Mouse (Mus musculus) neural tube, embryonic 12.5 days (tissue): ENCODE measurements around the gene Ank3. TPM values are rescaled to one million over a fixed set of nuclear protein-coding genes. Genes with fewer than 3 reads are reported as not detected.

Source experiments
- ATAC-seq: fragments of 200-750 bp; cut with Nextera tagmentation; 2 replicates; pipeline ENCODE4 v1.8.0; 2017; ENCODE audit warnings: low read depth, mild to moderate bottlenecking, moderate TSS enrichment, moderate library complexity; ENCODE audit not compliant: low FRiP score
- H3K27ac ChIP-seq: fragments of 300-500 bp; sonication (generic); 2 replicates; pipeline ENCODE4 v1.5.1; 2016
- H3K27me3 ChIP-seq: fragments of 300-500 bp; sonication (generic); replicated peaks from 2 replicates; pipeline ENCODE4 v1.6.1; 2016; ENCODE audit warnings: mild to moderate bottlenecking
- H3K36me3 ChIP-seq: fragments of 300-500 bp; sonication (generic); 2 replicates; pipeline ENCODE4 v1.6.1; 2016; ENCODE audit warnings: mild to moderate bottlenecking
- H3K4me1 ChIP-seq: fragments of 300-500 bp; sonication (generic); 2 replicates; pipeline ENCODE4 v1.6.1; 2016
- H3K4me2 ChIP-seq: fragments of 300-500 bp; sonication (generic); replicated peaks from 2 replicates; pipeline ENCODE4 v1.6.1; 2016; ENCODE audit warnings: mild to moderate bottlenecking
- H3K4me3 ChIP-seq: fragments of 300-500 bp; sonication (generic); 2 replicates; pipeline ENCODE4 v1.5.1; 2016
- H3K9ac ChIP-seq: fragments of 300-500 bp; sonication (generic); 2 replicates; pipeline ENCODE4 v1.6.1; 2016; ENCODE audit warnings: mild to moderate bottlenecking
- H3K9me3 ChIP-seq: fragments of 300-500 bp; sonication (generic); 2 replicates; pipeline ENCODE4 v1.6.1; 2016; ENCODE audit warnings: mild to moderate bottlenecking
- WGBS: fragments of 180-500 bp; shearing (Covaris S2); methylation state at CpG from one replicate; pipeline ENCODE4 v1.1.7; 2016; 5-methylcytosine and 5-hydroxymethylcytosine counted together
- polyA plus RNA-seq: library from polyadenylated mRNA; unstranded; fragments of >200 nt; fragmentation: Nextera tagmentation; extraction: Ambion mirVana; gene quantifications from 2 replicates; pipeline ENCODE4 v1.2.1, GENCODE M21; 2016

The Ank3 gene
- polyA plus RNA-seq, 1 experiment from 2014 or later, result 95.5 TPM

- no peaks in the 10 kb centered on the region for H3K27me3 ChIP-seq
- no peaks in the 10 kb centered on the region for H3K9me3 ChIP-seq
- no peak overlapping the region for H3K27ac ChIP-seq
- no peak for ATAC-seq
- H3K4me2 ChIP-seq, result no peak overlapping the region
- H3K36me3 ChIP-seq, result no peaks in the 10 kb centered on the region
- H3K9ac ChIP-seq, result no peak overlapping the region
- no peak overlapping the region for H3K4me3 ChIP-seq
- no peaks in the 10 kb centered on the region for H3K4me1 ChIP-seq
- 94% methylated on average over 3 of the region's 3 CpGs for WGBS
These were observed 25.5 kb downstream of the Ank3 start for GRCm38 (mm10) chr10:69424051-69424450.

GRCm38 (mm10) chr10:69430138-69430537 lies 31.6 kb downstream of the Ank3 start:
- Histone ChIP-seq H3K27me3 (no peaks in the 10 kb centered on the region), H3K36me3 (no peaks in the 10 kb centered on the region), H3K27ac (no peak overlapping the region), H3K9me3 (no peaks in the 10 kb centered on the region), H3K4me3 (no peak overlapping the region), H3K9ac (no peak overlapping the region), H3K4me2 (no peak overlapping the region), H3K4me1 (no peaks in the 10 kb centered on the region)
- ATAC-seq, result no peak
- WGBS, result 95% methylated on average over 4 of the region's 4 CpGs

- no peak overlapping the region for H3K4me3 ChIP-seq
- H3K36me3 ChIP-seq, result no peaks in the 10 kb centered on the region
- no peaks in the 10 kb centered on the region for H3K9me3 ChIP-seq
- no peak overlapping the region for H3K9ac ChIP-seq
- WGBS, result 90% methylated on average over 7 of the region's 7 CpGs
- H3K27ac ChIP-seq, result no peak overlapping the region
- H3K4me1 ChIP-seq, result no peaks in the 10 kb centered on the region
- H3K27me3 ChIP-seq, result no peaks in the 10 kb centered on the region
- H3K4me2 ChIP-seq, result no peak overlapping the region
- ATAC-seq, result no peak
These were observed 32.5 kb downstream of the Ank3 start for GRCm38 (mm10) chr10:69431101-69431500.

- Histone ChIP-seq H3K27ac (no peak overlapping the region), H3K9ac (no peak overlapping the region), H3K4me2 (no peak overlapping the region), H3K27me3 (no peaks in the 10 kb centered on the region), H3K4me1 (no peaks in the 10 kb centered on the region), H3K36me3 (no peaks in the 10 kb centered on the region), H3K4me3 (no peak overlapping the region), H3K9me3 (no peaks in the 10 kb centered on the region)
- no peak for ATAC-seq
- 85% methylated on average over 6 of the region's 6 CpGs for WGBS
These were observed 36.6 kb downstream of the Ank3 start for GRCm38 (mm10) chr10:69435213-69435612.

GRCm38 (mm10) chr10:69439449-69439848 lies 40.9 kb downstream of the Ank3 start:
- H3K4me1 ChIP-seq, result no peaks in the 10 kb centered on the region
- H3K4me2 ChIP-seq, result no peak overlapping the region
- 51% methylated on average over 8 of the region's 8 CpGs for WGBS
- no peaks in the 10 kb centered on the region for H3K9me3 ChIP-seq
- ATAC-seq, result no peak
- no peak overlapping the region for H3K27ac ChIP-seq
- no peak overlapping the region for H3K9ac ChIP-seq
- no peak overlapping the region for H3K4me3 ChIP-seq
- no peaks in the 10 kb centered on the region for H3K36me3 ChIP-seq
- H3K27me3 ChIP-seq, result no peaks in the 10 kb centered on the region

GRCm38 (mm10) chr10:69444546-69444945 lies 46.0 kb downstream of the Ank3 start:
- no peak overlapping the region for H3K9ac ChIP-seq
- H3K4me2 ChIP-seq, result no peak overlapping the region
- no peak for ATAC-seq
- H3K9me3 ChIP-seq, result no peaks in the 10 kb centered on the region
- 78% methylated on average over 5 of the region's 5 CpGs for WGBS
- H3K27ac ChIP-seq, result no peak overlapping the region
- no peaks in the 10 kb centered on the region for H3K27me3 ChIP-seq
- H3K4me3 ChIP-seq, result no peak overlapping the region
- no peaks in the 10 kb centered on the region for H3K4me1 ChIP-seq
- H3K36me3 ChIP-seq, result no peaks in the 10 kb centered on the region

GRCm38 (mm10) chr10:69445951-69446350 lies 47.4 kb downstream of the Ank3 start:
- Histone ChIP-seq H3K4me2 (no peak overlapping the region), H3K9me3 (no peaks in the 10 kb centered on the region), H3K27ac (no peak overlapping the region), H3K27me3 (no peaks in the 10 kb centered on the region), H3K9ac (no peak overlapping the region), H3K4me1 (no peaks in the 10 kb centered on the region), H3K4me3 (no peak overlapping the region), H3K36me3 (no peaks in the 10 kb centered on the region)
- WGBS, result 79% methylated on average over 7 of the region's 7 CpGs
- ATAC-seq, result no peak

- H3K4me3 ChIP-seq, result no peak overlapping the region
- H3K9ac ChIP-seq, result no peak overlapping the region
- H3K27me3 ChIP-seq, result no peaks in the 10 kb centered on the region
- 85% methylated on average over 5 of the region's 5 CpGs for WGBS
- ATAC-seq, result no peak
- H3K4me2 ChIP-seq, result no peak overlapping the region
- H3K36me3 ChIP-seq, result no peaks in the 10 kb centered on the region
- H3K4me1 ChIP-seq, result no peaks in the 10 kb centered on the region
- H3K9me3 ChIP-seq, result no peaks in the 10 kb centered on the region
- no peak overlapping the region for H3K27ac ChIP-seq
These were observed 48.0 kb downstream of the Ank3 start for GRCm38 (mm10) chr10:69446566-69446965.

GRCm38 (mm10) chr10:69447308-69447707 lies 48.7 kb downstream of the Ank3 start:
- no peaks in the 10 kb centered on the region for H3K27me3 ChIP-seq
- no peak overlapping the region for H3K4me3 ChIP-seq
- 91% methylated on average over 5 of the region's 5 CpGs for WGBS
- no peaks in the 10 kb centered on the region for H3K9me3 ChIP-seq
- no peak overlapping the region for H3K9ac ChIP-seq
- H3K4me2 ChIP-seq, result no peak overlapping the region
- ATAC-seq, result no peak
- no peak overlapping the region for H3K27ac ChIP-seq
- H3K36me3 ChIP-seq, result no peaks in the 10 kb centered on the region
- no peaks in the 10 kb centered on the region for H3K4me1 ChIP-seq

GRCm38 (mm10) chr10:69448174-69448573 lies 49.6 kb downstream of the Ank3 start:
- H3K9ac ChIP-seq, result no peak overlapping the region
- ATAC-seq, result no peak
- no peaks in the 10 kb centered on the region for H3K36me3 ChIP-seq
- H3K27me3 ChIP-seq, result no peaks in the 10 kb centered on the region
- no peak overlapping the region for H3K4me2 ChIP-seq
- no peak overlapping the region for H3K27ac ChIP-seq
- H3K9me3 ChIP-seq, result no peaks in the 10 kb centered on the region
- H3K4me3 ChIP-seq, result no peak overlapping the region
- 79% methylated on average over 3 of the region's 3 CpGs for WGBS
- no peaks in the 10 kb centered on the region for H3K4me1 ChIP-seq

- Histone ChIP-seq H3K27ac (no peak overlapping the region), H3K9ac (no peak overlapping the region), H3K9me3 (no peaks in the 10 kb centered on the region), H3K4me3 (no peak overlapping the region), H3K4me1 (no peaks in the 10 kb centered on the region), H3K36me3 (no peaks in the 10 kb centered on the region), H3K27me3 (no peaks in the 10 kb centered on the region), H3K4me2 (no peak overlapping the region)
- 65% methylated on average over 5 of the region's 5 CpGs for WGBS
- no peak for ATAC-seq
These were observed 52.4 kb downstream of the Ank3 start for GRCm38 (mm10) chr10:69451006-69451405.

GRCm38 (mm10) chr10:69452180-69452977 lies 53.8 kb downstream of the Ank3 start:
- Histone ChIP-seq H3K9ac (no peak overlapping the region), H3K4me3 (no peak overlapping the region), H3K27ac (no peak overlapping the region), H3K36me3 (no peaks in the 10 kb centered on the region), H3K9me3 (no peaks in the 10 kb centered on the region), H3K27me3 (no peaks in the 10 kb centered on the region), H3K4me2 (no peak overlapping the region), H3K4me1 (no peaks in the 10 kb centered on the region)
- no peak for ATAC-seq
- 60% methylated on average over 9 of the region's 9 CpGs for WGBS

- Histone ChIP-seq H3K27ac (no peak overlapping the region), H3K27me3 (no peaks in the 10 kb centered on the region), H3K9ac (no peak overlapping the region), H3K36me3 (no peaks in the 10 kb centered on the region), H3K4me2 (no peak overlapping the region), H3K9me3 (no peaks in the 10 kb centered on the region), H3K4me3 (no peak overlapping the region), H3K4me1 (no peaks in the 10 kb centered on the region)
- WGBS, result 90% methylated on average over 6 of the region's 6 CpGs
- no peak for ATAC-seq
These were observed 55.0 kb downstream of the Ank3 start for GRCm38 (mm10) chr10:69453531-69453930.
